Mouse (Mus musculus): ENCODE measurements around the gene Tmem87b.

Gene Tmem87b

DNA sequence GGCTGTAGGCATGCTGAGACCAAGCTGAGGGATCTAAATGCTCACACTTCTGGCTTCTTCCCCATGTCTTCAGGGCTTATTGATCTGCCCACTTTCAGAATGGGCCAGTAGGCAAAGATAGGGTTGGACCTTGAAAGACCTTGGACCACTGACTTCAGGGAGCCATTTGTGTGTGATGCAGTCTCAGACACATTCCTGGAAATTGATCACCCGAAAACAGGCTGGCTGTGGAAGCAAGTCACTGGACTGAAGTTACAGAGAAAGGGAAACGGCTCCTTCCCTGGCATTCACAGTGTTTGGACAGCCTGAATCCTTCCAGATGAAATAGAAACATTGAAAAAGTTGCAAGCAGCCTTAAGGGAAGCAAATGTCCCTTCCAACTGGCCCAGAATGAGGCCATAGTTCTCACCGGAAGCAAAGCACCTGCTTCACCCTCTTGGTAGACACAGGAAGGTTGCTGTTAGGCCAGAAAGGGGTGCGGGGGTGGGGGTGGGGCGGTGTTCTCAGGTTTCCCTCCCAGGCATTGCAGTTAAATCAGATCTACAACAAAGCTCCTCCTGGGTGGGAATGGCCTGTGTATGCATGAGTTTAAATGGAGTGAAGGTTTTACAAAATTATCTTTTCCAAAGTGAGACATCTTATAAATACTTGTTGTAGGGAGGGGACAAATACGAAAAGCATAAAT lies 70.1 kb downstream of the Tmem87b start:
- no peak for DNase-seq (ENCODE audit: low spot score in 2 of 2)

DNA sequence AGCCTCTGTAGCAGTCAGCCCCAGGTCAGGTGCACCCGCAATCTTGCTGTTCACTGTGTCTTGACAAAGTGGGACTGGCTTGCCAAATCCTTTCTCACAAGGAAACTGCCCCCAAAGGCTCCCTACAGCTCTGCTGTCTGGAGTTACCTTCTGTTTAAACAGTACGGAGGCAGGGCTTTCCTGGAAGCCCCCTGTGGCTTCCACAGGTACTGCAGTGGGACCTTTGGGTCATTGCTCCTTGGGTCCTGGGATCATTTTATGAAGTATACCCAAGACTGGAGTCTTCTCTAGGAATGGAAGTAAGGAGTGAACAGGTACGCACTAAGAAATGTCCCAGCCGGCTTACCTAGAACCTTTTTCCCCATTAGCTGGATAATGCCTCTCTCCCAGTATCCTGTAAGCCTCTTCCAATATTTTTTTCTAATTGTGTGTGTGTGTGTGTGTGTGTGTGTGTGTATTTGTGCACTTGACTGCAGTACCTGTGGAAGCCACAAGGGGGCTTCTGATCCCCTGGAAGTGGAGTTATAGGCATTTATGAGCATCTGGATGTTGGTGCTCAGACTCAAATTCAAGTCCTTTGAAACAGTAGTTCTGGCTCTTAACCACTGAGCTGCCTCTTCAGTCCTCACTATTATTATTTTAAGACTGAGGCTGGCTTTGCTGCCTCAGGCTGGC lies 72.9 kb downstream of the Tmem87b start:
- DNase-seq (ENCODE audit: low spot score in 2 of 2) = no peak

- no peak for DNase-seq (ENCODE audit: low spot score in 2 of 2)
These were observed 74.3 kb downstream of the Tmem87b start for GRCm38 (mm10) chr2:128892180-128892721.

DNA sequence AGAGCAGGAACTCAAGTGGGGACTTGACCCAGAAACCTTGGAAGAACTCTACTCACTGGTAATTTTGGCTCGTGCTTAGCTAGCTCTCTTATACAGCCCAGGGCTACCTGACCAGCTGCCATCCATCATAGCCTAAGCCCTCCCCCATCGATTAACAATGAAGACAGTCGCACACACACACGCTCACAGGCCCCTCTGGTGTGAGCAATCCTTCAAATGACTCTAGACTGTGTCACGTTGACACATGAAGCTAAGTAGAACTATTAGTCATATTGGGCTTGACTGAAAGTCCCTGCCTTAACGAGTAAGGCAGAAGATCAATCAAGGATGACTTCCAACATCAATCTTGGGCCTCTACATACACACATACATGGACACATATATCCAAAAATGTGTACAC lies 84.9 kb downstream of the Tmem87b start:
- DNase-seq (ENCODE audit: low spot score in 2 of 2) = no peak

DNA sequence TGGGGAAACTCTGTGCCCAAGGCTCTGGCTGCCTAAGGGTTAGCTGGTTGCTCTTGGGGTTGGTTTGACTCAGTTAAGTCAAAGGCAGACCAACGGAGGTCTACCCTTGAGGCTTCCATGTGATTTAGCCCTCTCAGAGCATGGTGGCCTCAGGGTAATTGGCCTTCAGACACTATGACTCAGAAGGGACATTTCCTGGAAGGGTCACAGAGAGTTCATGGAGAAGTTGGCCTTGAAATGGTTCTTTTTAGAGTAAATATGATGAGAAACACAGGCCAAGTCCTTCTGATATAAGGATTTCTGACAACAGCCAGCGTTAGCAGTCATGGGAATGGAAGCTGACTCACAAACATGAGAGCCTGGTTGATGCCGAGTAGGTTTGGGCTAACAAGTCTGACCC lies 85.7 kb downstream of the Tmem87b start:
- DNase-seq (ENCODE audit: low spot score in 2 of 2) = no peak

Data from natural killer cell, adult 2 months (primary cell).